ENCODE assay signal across 35 mouse cellular contexts in genomic region chr19:4228891-4229290, GRCm38 (mm10). TPM values are rescaled to one million over a fixed set of nuclear protein-coding genes. Genes with fewer than 3 reads are reported as not detected.
"Had no signal": no experiment of that assay in that cellular context is flagged by ENCODE, and none has a peak within 500 bp of the region (broad histone marks: within the 10 kb centered on the region; RNA-seq: fewer than 3 reads in every experiment).

No protein-coding gene starts in this region.

- H3K9ac ChIP-seq: heart, embryonic 12.5 days; hindbrain, embryonic 14.5 days; limb, embryonic 13.5 days; limb, embryonic 15.5 days had no signal

- DNase-seq: layer of hippocampus, adult 9-11 months had no signal

- ATAC-seq: inflammation-experienced regulatory T-cells, adult 6 months had no signal

- H3K27ac ChIP-seq: heart, adult 2 months; hindbrain, embryonic 10.5 days; hindbrain, embryonic 12.5 days; hindbrain, embryonic 14.5 days; limb, embryonic 13.5 days; limb, embryonic 15.5 days had no signal

- H3K4me3 ChIP-seq: gastrocnemius, adult 2 months; heart, adult 2 months; heart, embryonic 10.5 days; heart, embryonic 12.5 days; hindbrain, embryonic 10.5 days; hindbrain, embryonic 12.5 days; layer of hippocampus, adult 2 months; limb, embryonic 13.5 days; limb, embryonic 15.5 days had no signal

- H3K4me2 ChIP-seq: heart, embryonic 12.5 days; hindbrain, embryonic 12.5 days; hindbrain, embryonic 14.5 days; limb, embryonic 13.5 days; limb, embryonic 15.5 days had no signal

- H3K9me3 ChIP-seq: heart, embryonic 10.5 days; heart, embryonic 12.5 days; hindbrain, embryonic 10.5 days; hindbrain, embryonic 12.5 days; limb, embryonic 13.5 days; limb, embryonic 15.5 days had no signal

- H3K36me3 ChIP-seq: heart, embryonic 10.5 days; heart, embryonic 12.5 days; hindbrain, embryonic 10.5 days; hindbrain, embryonic 12.5 days; limb, embryonic 13.5 days; limb, embryonic 15.5 days had no signal

RNA-seq across cellular contexts. Expression of gene AC109138.7, which starts 14.7 kb away (rescaled TPM):
- total RNA-seq: gastrocnemius, adult 2 months; gastrocnemius, postnatal 10 days; gastrocnemius, postnatal 25 days; gastrocnemius, postnatal 4 days; granulocyte monocyte progenitor cell, adult 5-6 weeks; heart, adult 2 months; heart, postnatal 10 days; heart, postnatal 25 days; heart, postnatal 4 days; layer of hippocampus, adult 2 months; layer of hippocampus, postnatal 14 days; layer of hippocampus, postnatal 36 days; left cerebral cortex, adult 18-20 months; left cerebral cortex, adult 8-10 months; left cerebral cortex, postnatal 10 days; left cerebral cortex, postnatal 25 days; left cerebral cortex, postnatal 4 days; liver, adult 2 months had no signal
- polyA plus RNA-seq: frontal cortex, adult 2 months; heart, adult 2 months; heart, embryonic 10.5 days; heart, embryonic 12.5 days; heart, embryonic 14.5 days; heart, embryonic 16.5 days; hindbrain, embryonic 10.5 days; hindbrain, embryonic 12.5 days; hindbrain, embryonic 14.5 days; hindbrain, embryonic 16.5 days; inflammation-experienced regulatory T-cells, adult 6 months; intestine, embryonic 16.5 days; kidney, embryonic 14.5 days; kidney, embryonic 16.5 days; limb, embryonic 11.5 days; limb, embryonic 13.5 days; limb, embryonic 15.5 days; liver, adult 2 months had no signal
